In genomic region chr4:45820074-45820830, GRCm38 (mm10) we compare ENCODE assay signal across 8 mouse cellular contexts. TPM values are rescaled to one million over a fixed set of nuclear protein-coding genes. Genes with fewer than 3 reads are reported as not detected.
A peak's percentile ranks its signal among the peaks of the same experiment; 100 is the strongest.
DNase-seq lines count a peak whose midpoint lies in the region; ATAC-seq and TF ChIP-seq lines count a peak whose summit lies in the region.

No protein-coding gene starts in this region.

- no peak for TF ChIP-seq POLR2A in cerebellum, adult 2 months (IDR thresholded peaks at IDR 0.05; ENCODE audit: borderline replicate concordance, insufficient read depth, low read length)

- ATAC-seq in hindbrain, embryonic 16.5 days = no peak
- no peak for ATAC-seq in limb, embryonic 11.5 days (ENCODE audit: insufficient number of reproducible peaks, low FRiP score, low TSS enrichment, low read depth)
- ATAC-seq in midbrain, embryonic 15.5 days (replicated peaks) = no peak

- peak; percentile 55 for TF ChIP-seq CTCF in cerebellum, adult 2 months (IDR thresholded peaks at IDR 0.05; ENCODE audit: borderline replicate concordance, insufficient read depth, low read depth, low read length)

- H3K36me3 ChIP-seq in hindbrain, embryonic 16.5 days (ENCODE audit: control insufficient read depth, insufficient read depth, low read length) = no peaks in the 10 kb centered on the region
- H3K36me3 ChIP-seq in limb, embryonic 11.5 days (ENCODE audit: control insufficient read depth, insufficient read depth, low read length) = no peaks in the 10 kb centered on the region
- H3K36me3 ChIP-seq in midbrain, embryonic 15.5 days (replicated peaks) = no peaks in the 10 kb centered on the region
- no peaks in the 10 kb centered on the region for H3K36me3 ChIP-seq in splenic B cell, adult 2 months (ENCODE audit: control insufficient read depth, insufficient read depth, low read length, poor library complexity, severe bottlenecking)

- H3K4me3 ChIP-seq in cerebellum, adult 2 months (replicated peaks; ENCODE audit: insufficient read depth, low read depth, low read length) = no peak overlapping the region
- 0 out of 2 replicates have a peak overlapping the region, but pooled peaks have one; percentile 28 for H3K4me3 ChIP-seq in hindbrain, embryonic 16.5 days (ENCODE audit: low read length)
- no peak overlapping the region for H3K4me3 ChIP-seq in limb, embryonic 11.5 days (ENCODE audit: low read depth, low read length)
- peak overlapping the region; percentile 16 for H3K4me3 ChIP-seq in midbrain, embryonic 15.5 days

- H3K27ac ChIP-seq in cerebellum, adult 2 months (ENCODE audit: insufficient read depth, low read length) = no peak overlapping the region
- peak overlapping the region; percentile 82 for H3K27ac ChIP-seq in hindbrain, embryonic 16.5 days (ENCODE audit: low read depth, low read length)
- 0 out of 2 replicates have a peak overlapping the region, but pooled peaks have one; percentile 25 for H3K27ac ChIP-seq in limb, embryonic 11.5 days (replicated peaks; ENCODE audit: low read depth, low read length)
- H3K27ac ChIP-seq in midbrain, embryonic 15.5 days = peak overlapping the region; percentile 88

- 37% methylated on average over 8 of the region's 8 CpGs for WGBS in cerebellum, adult 2 months
- WGBS in hindbrain, embryonic 16.5 days = 40% methylated on average over 8 of the region's 8 CpGs
- WGBS in limb, embryonic 11.5 days = 38% methylated on average over 8 of the region's 8 CpGs
- WGBS in midbrain, embryonic 15.5 days = 41% methylated on average over 8 of the region's 8 CpGs

- H3K4me1 ChIP-seq in cerebellum, adult 2 months (ENCODE audit: control insufficient read depth, insufficient read depth, low read length) = no peaks in the 10 kb centered on the region
- peaks cover 44% of the 10 kb centered on the region for H3K4me1 ChIP-seq in hindbrain, embryonic 16.5 days (ENCODE audit: control insufficient read depth, insufficient read depth, low read depth, low read length)
- H3K4me1 ChIP-seq in limb, embryonic 11.5 days (ENCODE audit: control insufficient read depth, insufficient read depth, low read length) = peaks cover 23% of the 10 kb centered on the region
- H3K4me1 ChIP-seq in midbrain, embryonic 15.5 days = peaks cover 84% of the 10 kb centered on the region

- DNase-seq in cerebellum, adult 2 months = peak in 1 of 2 experiments; percentile 26
- DNase-seq in cerebellum, adult 9-11 months = no peak
- peak; percentile 88 to 89 for DNase-seq in cerebellum, postnatal 10 days
- peak; percentile 59 to 64 for DNase-seq in frontal cortex, postnatal 25 days (ENCODE audit: low spot score in 2 of 2)
- peak; percentile 90 for DNase-seq in limb, embryonic 11.5 days (ENCODE audit: low spot score)
- DNase-seq in splenic B cell, adult 2 months (ENCODE audit: low read depth, low spot score) = peak; percentile 73

- H3K9me3 ChIP-seq in hindbrain, embryonic 16.5 days (ENCODE audit: control insufficient read depth, low read length) = no peaks in the 10 kb centered on the region
- no peaks in the 10 kb centered on the region for H3K9me3 ChIP-seq in limb, embryonic 11.5 days (ENCODE audit: control insufficient read depth, low read length)
- no peaks in the 10 kb centered on the region for H3K9me3 ChIP-seq in midbrain, embryonic 15.5 days

- 0 out of 2 replicates have a peak overlapping the region, but pooled peaks have one; percentile 19 for H3K9ac ChIP-seq in hindbrain, embryonic 16.5 days (ENCODE audit: low read depth, low read length)
- H3K9ac ChIP-seq in limb, embryonic 11.5 days (ENCODE audit: low read length) = no peak overlapping the region
- no peak overlapping the region; the same call in 1 of the 2 replicates for H3K9ac ChIP-seq in midbrain, embryonic 15.5 days

- H3K27me3 ChIP-seq in cerebellum, adult 2 months (ENCODE audit: control insufficient read depth, insufficient read depth, low read length) = peaks cover 3% of the 10 kb centered on the region; the same call in 1 of the 2 replicates
- no peaks in the 10 kb centered on the region for H3K27me3 ChIP-seq in hindbrain, embryonic 16.5 days (replicated peaks; ENCODE audit: control insufficient read depth, insufficient read depth, low read length)
- H3K27me3 ChIP-seq in limb, embryonic 11.5 days (ENCODE audit: control insufficient read depth, insufficient read depth, low read length) = peaks cover 14% of the 10 kb centered on the region
- no peaks in the 10 kb centered on the region for H3K27me3 ChIP-seq in midbrain, embryonic 15.5 days (replicated peaks)
- H3K27me3 ChIP-seq in splenic B cell, adult 2 months (ENCODE audit: control insufficient read depth, insufficient read depth, low read length, poor library complexity, severe bottlenecking) = no peaks in the 10 kb centered on the region

- H3K4me2 ChIP-seq in hindbrain, embryonic 16.5 days (ENCODE audit: low read length) = peak overlapping the region; percentile 66
- H3K4me2 ChIP-seq in limb, embryonic 11.5 days (ENCODE audit: low read depth, severe bottlenecking) = peak overlapping the region; percentile 56; the same call in 1 of the 2 replicates
- peak overlapping the region; percentile 43 for H3K4me2 ChIP-seq in midbrain, embryonic 15.5 days

RNA-seq across cellular contexts. Expression of gene Igfbpl1, which starts 6.5 kb away (rescaled TPM):
- polyA plus RNA-seq in cerebellum, adult 2 months (2012; rRNA removed) = 0.38 and 0.51 TPM in 2 replicates
- 20.2 and 27.3 TPM in 2 replicates for polyA plus RNA-seq in hindbrain, embryonic 16.5 days (2015; fragmentation: Nextera tagmentation; extraction: Ambion mirVana)
- 0.52 and 0.67 TPM in 2 replicates for polyA plus RNA-seq in limb, embryonic 11.5 days (2014; fragmentation: Nextera tagmentation; extraction: Ambion mirVana)
- polyA plus RNA-seq in midbrain, embryonic 15.5 days (2015; fragmentation: Nextera tagmentation; extraction: Ambion mirVana) = 57.0 and 65.1 TPM in 2 replicates

RNA-seq across cellular contexts. Expression of gene Aldh1b1, which starts 21.4 kb away (rescaled TPM):
- 2.7 and 2.8 TPM in 2 replicates for polyA plus RNA-seq in cerebellum, adult 2 months (2012; rRNA removed)
- 20.8 and 22.5 TPM in 2 replicates for polyA plus RNA-seq in hindbrain, embryonic 16.5 days (2015; fragmentation: Nextera tagmentation; extraction: Ambion mirVana)
- 0.58 and 0.99 TPM in 2 replicates for polyA plus RNA-seq in limb, embryonic 11.5 days (2014; fragmentation: Nextera tagmentation; extraction: Ambion mirVana)
- 22.5 and 23.3 TPM in 2 replicates for polyA plus RNA-seq in midbrain, embryonic 15.5 days (2015; fragmentation: Nextera tagmentation; extraction: Ambion mirVana)

RNA-seq across cellular contexts. Expression of gene Stra6l, which starts 28.2 kb away (rescaled TPM):
- 0.03 and 0.05 TPM in 2 replicates for polyA plus RNA-seq in cerebellum, adult 2 months (2012; rRNA removed)
- 0.29 and 0.36 TPM in 2 replicates for polyA plus RNA-seq in hindbrain, embryonic 16.5 days (2015; fragmentation: Nextera tagmentation; extraction: Ambion mirVana)
- polyA plus RNA-seq in limb, embryonic 11.5 days (2014; fragmentation: Nextera tagmentation; extraction: Ambion mirVana) = 2.8 and 3.1 TPM in 2 replicates
- polyA plus RNA-seq in midbrain, embryonic 15.5 days (2015; fragmentation: Nextera tagmentation; extraction: Ambion mirVana) = 1.0 and 1.1 TPM in 2 replicates

Comparison
In these comparisons a context has a peak if more than half of its experiments do, and no peak if none do; other contexts are left out.
1. H3K4me3 ChIP-seq: peak in hindbrain, embryonic 16.5 days (single experiment) and midbrain, embryonic 15.5 days (single experiment); none in cerebellum, adult 2 months (single experiment) and limb, embryonic 11.5 days (single experiment).
2. RNA of gene Igfbpl1, which starts 6.5 kb away (polyA plus RNA-seq): 57.0 to 65.1 TPM in midbrain, embryonic 15.5 days and 20.2 to 27.3 TPM in hindbrain, embryonic 16.5 days; 0.52 to 0.67 TPM in limb, embryonic 11.5 days and 0.38 to 0.51 TPM in cerebellum, adult 2 months; every median in the first group is over 10 times any median in the second.
3. Peak in every context shown above with its lines, with median percentiles within 50 percentile points of each other: H3K4me2 ChIP-seq.